Mouse (Mus musculus) lung, postnatal 0 days (tissue): Measurements from ENCODE around the gene Osbpl7.

Experiments
- CTCF ChIP-seq: IDR thresholded peaks from 2 replicates; pipeline ENCODE4 v1.5.1; 2016; ENCODE audit warnings: antibody characterized with exemption, mild to moderate bottlenecking
- EP300 ChIP-seq: IDR thresholded peaks from 2 replicates; pipeline ENCODE4 v1.6.1; 2016; ENCODE audit warnings: antibody characterized with exemption, mild to moderate bottlenecking, control low read depth

DNA sequence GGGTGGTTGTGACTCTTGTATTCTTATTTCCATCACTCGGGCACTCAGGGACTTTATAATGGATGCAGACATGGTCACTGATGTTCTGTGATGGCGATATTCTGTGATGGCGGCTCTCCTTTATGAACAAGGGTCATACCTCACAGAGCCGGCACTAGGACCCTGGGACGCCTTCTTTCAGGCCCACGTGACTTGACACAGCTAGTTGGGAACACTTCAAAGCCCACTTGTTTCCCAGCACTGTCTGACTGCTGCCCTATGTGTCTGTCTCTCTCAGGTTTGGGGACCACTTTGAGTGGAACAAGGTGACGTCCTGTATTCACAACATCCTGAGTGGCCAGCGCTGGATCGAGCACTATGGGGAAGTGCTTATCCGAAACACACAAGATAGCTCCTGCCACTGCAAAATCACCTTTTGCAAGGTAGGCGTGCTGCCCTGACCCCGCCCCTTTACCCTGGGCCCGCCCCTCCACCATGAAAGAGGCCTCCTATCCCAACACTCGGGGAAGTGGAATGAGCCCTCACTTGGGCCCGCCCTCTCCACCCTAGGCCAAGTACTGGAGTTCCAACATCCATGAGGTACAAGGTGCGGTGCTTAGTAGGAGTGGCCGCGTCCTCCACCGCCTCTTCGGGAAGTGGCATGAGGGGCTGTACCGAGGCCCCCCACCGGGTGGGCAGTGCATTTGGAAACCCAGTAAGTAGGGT, 16.4 kb downstream of the Osbpl7 start:
- no peak for TF ChIP-seq CTCF
- TF ChIP-seq EP300: no peak
